Mouse (Mus musculus) C2C12 (cell line): Measurements from ENCODE around the gene Rhbdl3.

ENCODE experiments used
- CTCF ChIP-seq: IDR thresholded peaks from one replicate; pipeline ENCODE4 v1.5.1; 2011; ENCODE audit not compliant: control insufficient read depth, insufficient read depth, insufficient read length
- MAX ChIP-seq: IDR thresholded peaks from one replicate; pipeline ENCODE4 v1.6.1; 2011; ENCODE audit warnings: mild to moderate bottlenecking, control low read depth

DNA sequence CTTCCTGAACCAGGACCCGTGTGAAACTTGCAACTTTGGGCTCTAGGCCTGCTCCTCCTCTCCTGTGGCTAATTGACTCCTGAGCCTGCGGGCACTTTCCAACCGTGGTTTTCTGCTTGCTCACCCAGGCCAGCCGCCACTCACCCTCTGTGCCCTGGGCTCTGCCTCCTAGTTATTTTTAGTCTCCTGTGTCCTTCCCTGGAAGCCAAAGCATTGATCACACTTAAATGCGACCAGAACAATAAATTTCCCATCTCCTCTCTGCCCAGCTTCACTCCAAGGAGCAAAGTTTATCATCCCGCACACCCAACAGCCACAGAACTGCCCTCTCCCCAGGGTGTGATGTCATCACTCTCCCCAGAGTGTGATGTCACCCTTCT is 35.6 kb downstream of the Rhbdl3 start:
- no peak for TF ChIP-seq MAX
- no peak for TF ChIP-seq CTCF
